Mouse (Mus musculus) megakaryocyte-erythroid progenitor cell, adult 5 weeks (primary cell): Measurements from ENCODE around the gene Cat. TPM values are rescaled to one million over a fixed set of nuclear protein-coding genes. Genes with fewer than 3 reads are reported as not detected.

Source experiments
- polyA plus RNA-seq: library from polyadenylated mRNA; stranded (reverse); fragments of >175 nt; gene quantifications from 2 replicates; pipeline ENCODE4 v1.2.3, GENCODE M21; 2012

The Cat gene
- 69.1 and 91.3 TPM in 2 replicates for polyA plus RNA-seq

DNA sequence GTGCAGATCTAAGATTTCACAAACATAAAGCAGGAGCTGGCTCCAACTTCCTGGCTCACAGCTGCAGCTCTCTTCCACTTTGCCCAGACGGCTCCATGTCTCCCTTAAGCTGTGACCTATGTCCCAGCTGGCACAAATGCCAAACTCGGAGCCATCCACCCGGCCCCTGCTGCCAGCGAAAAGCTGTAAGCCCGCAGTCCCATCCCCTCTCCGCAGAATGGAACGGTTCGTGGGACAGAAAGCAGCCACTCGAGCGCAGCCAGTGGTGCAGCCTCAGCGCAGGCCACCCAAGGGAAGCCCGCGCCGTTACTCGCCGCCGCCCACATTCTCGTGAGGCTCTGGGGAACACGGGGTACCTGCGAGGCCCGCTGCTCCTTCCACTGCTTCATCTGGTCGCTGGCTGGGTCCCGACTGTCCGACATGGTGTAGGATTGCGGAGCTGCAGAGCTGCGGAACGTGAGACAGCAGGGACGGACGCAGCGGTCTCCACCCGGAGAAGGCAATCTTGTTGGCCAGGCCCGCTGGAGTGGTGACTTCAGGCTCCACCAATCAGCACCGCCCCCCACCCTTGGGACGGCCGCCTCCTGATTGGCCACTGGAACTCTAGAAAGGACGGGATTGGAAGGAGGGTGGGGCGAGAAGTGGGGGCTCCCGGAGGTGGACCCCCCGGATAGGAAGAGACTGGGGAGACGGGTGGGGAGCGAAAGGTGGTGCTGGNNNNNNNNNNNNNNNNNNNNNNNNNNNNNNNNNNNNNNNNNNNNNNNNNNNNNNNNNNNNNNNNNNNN lies at the start of gene Cat:
Gene Cat (minus strand): TSS at position 544 of the 785 bp plus-strand sequence.

DNA sequence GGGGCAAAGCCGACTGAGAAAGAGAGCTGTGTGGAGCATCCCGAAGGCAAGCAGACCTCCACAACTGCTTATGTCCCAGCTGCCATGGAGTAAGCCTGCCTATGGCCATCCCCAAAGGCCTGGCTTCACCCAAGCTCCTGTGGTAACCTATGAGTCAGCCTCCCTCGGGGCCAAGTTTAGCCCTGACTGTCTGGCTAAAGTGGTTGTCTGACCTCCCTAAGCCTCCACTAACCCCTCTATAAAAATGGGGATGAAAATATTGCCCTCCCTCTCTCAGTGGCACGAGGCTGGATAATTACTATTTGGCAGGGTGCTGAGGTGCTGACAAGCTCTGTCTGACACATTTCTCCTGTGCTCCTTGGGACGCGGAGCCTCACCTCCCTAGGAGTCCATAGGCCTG lies 73.6 kb downstream of the Cat start, which contains the start of gene Elf5:
Gene Elf5 (plus strand): TSS at position 341 of the 400 bp plus-strand sequence.

Other genes with a start within 250 kb of the Cat start
- gene Ehf, start 181.9 kb downstream of the Cat start, polyA plus RNA-seq: not detected in 2 replicates
- 0.02 TPM in 1 of 2 replicates, not detected in the other for gene Elf5, start 73.5 kb downstream of the Cat start, polyA plus RNA-seq
- 1.1 and 1.2 TPM in 2 replicates for gene Abtb2, start 81.2 kb upstream of the Cat start, polyA plus RNA-seq